Mouse (Mus musculus) megakaryocyte, embryonic 14.5 days (primary cell): ENCODE measurements around the gene Slc45a2.
"Not testable (repeated sequence)": the region's sequence is repeated elsewhere in the genome, so short reads cannot be mapped to it uniquely, and the experiment has no call there.

Source experiments
- FLI1 ChIP-seq: IDR thresholded peaks from 2 replicates; pipeline ENCODE4 v1.6.1; 2012; ENCODE audit warnings: low read length, inconsistent platforms, mixed read lengths
- GATA1 ChIP-seq: IDR thresholded peaks from 3 replicates; pipeline ENCODE4 v1.6.1; 2012; ENCODE audit warnings: mixed read lengths, low read length, inconsistent platforms, borderline replicate concordance

- not testable (repeated sequence) for TF ChIP-seq GATA1, FLI1
Measured at GRCm38 (mm10) chr15:10986477-10986876, 14.0 kb upstream of the Slc45a2 start.
